ENCODE assay signal across 8 mouse cellular contexts in genomic region chr3:122122127-122122663, GRCm38 (mm10).
DNase-seq lines count a peak whose midpoint lies in the region; ATAC-seq and TF ChIP-seq lines count a peak whose summit lies in the region.

No protein-coding gene starts in this region.

- peak overlapping the region; percentile 59; the same call in 1 of the 2 replicates for H3K4me3 ChIP-seq in G1E (ENCODE audit: low read depth, low read length)
- H3K4me3 ChIP-seq in lung, embryonic 15.5 days = peak overlapping the region; percentile 27

- ATAC-seq in G1E (ENCODE audit: extremely low read depth, insufficient number of reproducible peaks, low FRiP score, poor library complexity, severe bottlenecking) = peak; percentile 80
- peak; percentile 85 to 93 for ATAC-seq in hematopoietic stem cell, adult 5-6 weeks (replicated peaks in 1 of 2; ENCODE audit: insufficient read depth in 1 of 2, low FRiP score in 2 of 2, low TSS enrichment in 1 of 2, low read depth in 1 of 2, poor library complexity in 2 of 2, severe bottlenecking in 2 of 2)
- ATAC-seq in lung, embryonic 15.5 days (ENCODE audit: borderline replicate concordance, extremely low read depth, low FRiP score, low TSS enrichment) = peak; percentile 94

- H3K27me3 ChIP-seq in G1E (ENCODE audit: insufficient read depth, low read length) = no peaks in the 10 kb centered on the region
- no peaks in the 10 kb centered on the region for H3K27me3 ChIP-seq in lung, embryonic 15.5 days

- H3K4me2 ChIP-seq in lung, embryonic 15.5 days = peak overlapping the region; percentile 57

- H3K9ac ChIP-seq in lung, embryonic 15.5 days = no peak overlapping the region

- TF ChIP-seq CTCF in G1E (IDR thresholded peaks at IDR 0.05; ENCODE audit: low read depth, low read length) = peak; percentile 47

- H3K9me3 ChIP-seq in G1E (replicated peaks) = no peaks in the 10 kb centered on the region
- H3K9me3 ChIP-seq in lung, embryonic 15.5 days = no peaks in the 10 kb centered on the region

- DNase-seq in G1E (ENCODE audit: low spot score) = peak; percentile 59
- DNase-seq in cerebellum, adult 11-12 months = peak; percentile 63
- DNase-seq in forelimb bud, embryonic 11.5 days (ENCODE audit: low read depth, low spot score) = peak; percentile 89
- peak; percentile 64 for DNase-seq in layer of hippocampus, adult 9-10 months (ENCODE audit: low spot score)
- peak; percentile 95 for DNase-seq in ovary, postnatal 36 days (ENCODE audit: low spot score)
- DNase-seq in thymus, postnatal 14 days = peak; percentile 70

- H3K36me3 ChIP-seq in G1E (replicated peaks) = no peaks in the 10 kb centered on the region
- no peaks in the 10 kb centered on the region for H3K36me3 ChIP-seq in lung, embryonic 15.5 days

- peak overlapping the region; percentile 65 for H3K27ac ChIP-seq in lung, embryonic 15.5 days

- peaks cover 12% of the 10 kb centered on the region for H3K4me1 ChIP-seq in G1E (ENCODE audit: insufficient read depth, low read depth, low read length)
- peaks cover 30% of the 10 kb centered on the region for H3K4me1 ChIP-seq in lung, embryonic 15.5 days

- WGBS in lung, embryonic 15.5 days = 4% methylated on average over 17 of the region's 17 CpGs

Comparison
In these comparisons a context has a peak if more than half of its experiments do, and no peak if none do; other contexts are left out.
1. Peak in every context shown above with its lines: DNase-seq, ATAC-seq, H3K4me3 ChIP-seq and H3K27ac ChIP-seq.